Mouse (Mus musculus): Measurements from ENCODE around the gene Fam53b. TPM values are rescaled to one million over a fixed set of nuclear protein-coding genes. Genes with fewer than 3 reads are reported as not detected.
A peak's percentile ranks its signal among the peaks of the same experiment; 100 is the strongest.

Gene Fam53b
- polyA plus RNA-seq, 1 experiment: 10.4 TPM

DNA sequence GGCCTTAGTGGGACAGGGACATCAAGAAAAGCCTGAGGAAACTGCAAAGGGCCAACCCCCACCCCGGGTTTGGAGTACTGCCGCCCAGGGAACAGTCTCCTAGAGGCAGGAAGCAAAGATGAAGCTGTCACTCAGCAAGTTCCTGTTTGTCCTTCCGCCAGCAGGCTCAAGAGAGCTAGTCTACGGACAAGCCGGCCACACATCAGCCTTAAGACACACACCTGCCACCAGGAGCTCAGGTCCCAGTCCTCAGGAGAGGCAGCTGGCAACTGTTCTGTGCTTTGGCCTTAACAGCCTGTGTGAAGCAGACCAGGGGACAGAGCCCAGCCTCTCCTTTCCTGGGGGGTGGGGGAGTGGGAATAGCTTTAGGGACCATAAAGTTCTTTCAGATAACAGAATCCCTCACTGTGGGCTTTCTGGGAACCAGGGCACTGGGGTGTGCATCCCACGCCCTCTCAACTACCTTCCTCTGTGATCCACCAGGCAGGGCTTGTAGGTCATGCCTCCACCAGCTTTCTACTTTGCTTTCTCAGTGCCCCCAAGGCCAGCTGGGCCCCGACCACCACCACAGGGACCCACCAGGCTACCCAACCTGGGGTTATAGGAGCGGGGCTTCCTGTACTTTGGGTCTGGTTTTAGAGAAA lies 100.1 kb downstream of the Fam53b start:
- no peak overlapping the region for H3K27ac ChIP-seq (ENCODE audit: insufficient read depth, low read length)
- no peaks in the 10 kb centered on the region for H3K4me1 ChIP-seq (ENCODE audit: control insufficient read depth, insufficient read depth, low read length)
- no peaks in the 10 kb centered on the region for H3K27me3 ChIP-seq (ENCODE audit: control insufficient read depth, insufficient read depth, low read length, poor library complexity, severe bottlenecking)

DNA sequence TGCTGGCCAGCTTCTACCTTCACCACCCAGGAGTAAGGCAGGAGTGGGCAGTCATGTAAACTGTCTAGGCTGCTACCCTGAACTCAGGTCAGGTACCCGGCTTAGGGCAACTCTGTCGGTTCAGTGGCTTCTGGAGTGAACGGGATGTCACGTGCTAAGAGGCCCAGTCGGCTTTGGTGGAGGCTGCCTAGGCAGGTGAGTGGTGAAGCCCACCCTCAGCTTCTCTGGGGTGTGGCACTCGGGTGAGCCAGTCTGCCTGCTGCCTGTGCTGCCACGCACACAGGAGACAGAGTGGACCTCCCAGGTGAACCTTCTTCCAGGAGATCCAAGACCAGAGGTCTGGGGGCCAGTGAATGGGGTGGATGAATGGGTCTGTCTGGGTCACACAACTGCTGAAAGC lies 100.7 kb downstream of the Fam53b start:
- no peak for TF ChIP-seq CTCF (IDR thresholded peaks at IDR 0.05; ENCODE audit: low read depth, low read length)
- TF ChIP-seq POLR2A (IDR thresholded peaks at IDR 0.05; ENCODE audit: insufficient read depth, low read length): no peak
- TF ChIP-seq EP300 (IDR thresholded peaks at IDR 0.05; ENCODE audit: insufficient read depth, low read depth, low read length): no peak
- no peaks in the 10 kb centered on the region for H3K4me1 ChIP-seq (ENCODE audit: control insufficient read depth, insufficient read depth, low read length)
- no peak overlapping the region for H3K4me3 ChIP-seq (ENCODE audit: low read depth, low read length)
- no peaks in the 10 kb centered on the region for H3K36me3 ChIP-seq (ENCODE audit: control insufficient read depth, insufficient read depth, low read length, poor library complexity, severe bottlenecking)
- no peaks in the 10 kb centered on the region for H3K9me3 ChIP-seq (replicated peaks; ENCODE audit: control insufficient read depth, insufficient read depth, low read length, poor library complexity, severe bottlenecking)
- H3K9ac ChIP-seq (ENCODE audit: low read depth, poor library complexity, severe bottlenecking): no peak overlapping the region
- H3K27me3 ChIP-seq (ENCODE audit: control insufficient read depth, insufficient read depth, low read length, poor library complexity, severe bottlenecking): no peaks in the 10 kb centered on the region
- no peak overlapping the region for H3K27ac ChIP-seq (ENCODE audit: insufficient read depth, low read length)

More for the DNA sequence above, 100.1 kb downstream of the Fam53b start:
- Histone ChIP-seq H3K36me3 (ENCODE audit: control insufficient read depth, insufficient read depth, low read length, poor library complexity, severe bottlenecking) (no peaks in the 10 kb centered on the region), H3K9ac (ENCODE audit: low read depth, poor library complexity, severe bottlenecking) (no peak overlapping the region), H3K4me3 (ENCODE audit: low read depth, low read length) (no peak overlapping the region), H3K9me3 (replicated peaks; ENCODE audit: control insufficient read depth, insufficient read depth, low read length, poor library complexity, severe bottlenecking) (no peaks in the 10 kb centered on the region)
- no peak for TF ChIP-seq EP300 (IDR thresholded peaks at IDR 0.05; ENCODE audit: insufficient read depth, low read depth, low read length)
- no peak for TF ChIP-seq CTCF (IDR thresholded peaks at IDR 0.05; ENCODE audit: low read depth, low read length)
- TF ChIP-seq POLR2A (IDR thresholded peaks at IDR 0.05; ENCODE audit: insufficient read depth, low read length): no peak

DNA sequence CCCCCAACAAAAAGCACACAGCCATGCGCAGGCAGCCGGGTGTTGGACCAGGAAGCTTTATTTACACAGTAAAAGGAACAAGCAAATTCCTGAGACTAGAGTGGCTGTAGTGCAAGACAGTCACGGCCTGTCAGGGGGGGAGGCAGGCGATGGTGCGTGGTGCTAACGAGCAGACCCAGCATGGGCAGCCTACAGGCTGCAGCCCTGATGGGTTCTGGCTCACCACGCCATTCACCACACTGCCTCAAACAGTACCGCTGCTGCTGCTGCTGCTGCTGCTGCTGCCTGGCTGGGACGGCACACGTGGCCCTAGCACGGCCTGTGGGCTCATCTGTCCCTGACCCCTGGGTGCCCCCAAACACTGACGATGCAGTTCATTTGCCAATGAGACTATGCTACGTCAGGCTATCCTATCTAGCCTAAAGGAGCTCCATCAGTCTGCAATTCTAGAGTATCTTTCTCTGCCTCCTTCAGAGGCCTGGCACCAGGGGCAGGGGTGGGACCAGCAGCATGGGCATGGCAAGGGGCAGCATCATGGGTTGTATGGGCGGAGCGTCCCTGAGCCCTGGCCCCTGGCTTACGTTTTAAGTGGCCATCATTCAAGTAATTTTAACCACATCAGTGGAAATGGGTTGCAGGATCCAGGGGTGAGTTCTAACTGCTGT lies 101.5 kb downstream of the Fam53b start:
- TF ChIP-seq POLR2A (IDR thresholded peaks at IDR 0.05; ENCODE audit: insufficient read depth, low read length) (no peak), EP300 (IDR thresholded peaks at IDR 0.05; ENCODE audit: insufficient read depth, low read depth, low read length) (no peak), CTCF (IDR thresholded peaks at IDR 0.05; ENCODE audit: low read depth, low read length) (no peak)
- H3K4me3 ChIP-seq (ENCODE audit: low read depth, low read length): peak overlapping the region; percentile 9; the same call in 1 of the 2 replicates
- no peak overlapping the region for H3K9ac ChIP-seq (ENCODE audit: low read depth, poor library complexity, severe bottlenecking)
- no peak overlapping the region for H3K27ac ChIP-seq (ENCODE audit: insufficient read depth, low read length)
- no peaks in the 10 kb centered on the region for H3K27me3 ChIP-seq (ENCODE audit: control insufficient read depth, insufficient read depth, low read length, poor library complexity, severe bottlenecking)
- no peaks in the 10 kb centered on the region for H3K36me3 ChIP-seq (ENCODE audit: control insufficient read depth, insufficient read depth, low read length, poor library complexity, severe bottlenecking)
- H3K9me3 ChIP-seq (replicated peaks; ENCODE audit: control insufficient read depth, insufficient read depth, low read length, poor library complexity, severe bottlenecking): no peaks in the 10 kb centered on the region
- no peaks in the 10 kb centered on the region for H3K4me1 ChIP-seq (ENCODE audit: control insufficient read depth, insufficient read depth, low read length)

DNA sequence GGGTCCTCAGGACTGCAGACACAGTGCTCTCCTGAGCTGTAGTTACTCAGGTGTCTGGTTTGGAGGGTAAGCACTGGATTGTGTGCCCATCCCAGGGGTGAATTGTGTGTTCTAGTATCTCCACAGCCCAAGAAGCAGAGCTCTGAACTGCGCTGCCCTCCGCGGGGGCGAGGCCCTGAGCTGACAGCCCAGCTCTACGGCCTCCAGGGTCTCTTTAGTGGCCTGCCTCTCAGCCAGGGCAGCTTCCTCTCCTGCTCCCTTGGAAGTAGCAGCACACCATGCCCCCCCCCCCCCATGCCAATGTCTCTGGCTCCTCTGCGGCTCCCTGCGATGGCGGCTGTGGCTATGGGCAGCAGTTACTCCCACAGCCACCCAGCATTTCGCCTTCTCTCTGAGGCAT lies 102.1 kb downstream of the Fam53b start:
- Histone ChIP-seq H3K9ac (ENCODE audit: low read depth, poor library complexity, severe bottlenecking) (no peak overlapping the region), H3K36me3 (ENCODE audit: control insufficient read depth, insufficient read depth, low read length, poor library complexity, severe bottlenecking) (no peaks in the 10 kb centered on the region), H3K4me3 (ENCODE audit: low read depth, low read length) (peak overlapping the region; percentile 9; the same call in 1 of the 2 replicates), H3K9me3 (replicated peaks; ENCODE audit: control insufficient read depth, insufficient read depth, low read length, poor library complexity, severe bottlenecking) (no peaks in the 10 kb centered on the region), H3K4me1 (ENCODE audit: control insufficient read depth, insufficient read depth, low read length) (no peaks in the 10 kb centered on the region), H3K27ac (ENCODE audit: insufficient read depth, low read length) (no peak overlapping the region), H3K27me3 (ENCODE audit: control insufficient read depth, insufficient read depth, low read length, poor library complexity, severe bottlenecking) (no peaks in the 10 kb centered on the region)
- TF ChIP-seq CTCF (IDR thresholded peaks at IDR 0.05; ENCODE audit: low read depth, low read length): no peak
- TF ChIP-seq EP300 (IDR thresholded peaks at IDR 0.05; ENCODE audit: insufficient read depth, low read depth, low read length): no peak
- TF ChIP-seq POLR2A (IDR thresholded peaks at IDR 0.05; ENCODE audit: insufficient read depth, low read length): no peak

DNA sequence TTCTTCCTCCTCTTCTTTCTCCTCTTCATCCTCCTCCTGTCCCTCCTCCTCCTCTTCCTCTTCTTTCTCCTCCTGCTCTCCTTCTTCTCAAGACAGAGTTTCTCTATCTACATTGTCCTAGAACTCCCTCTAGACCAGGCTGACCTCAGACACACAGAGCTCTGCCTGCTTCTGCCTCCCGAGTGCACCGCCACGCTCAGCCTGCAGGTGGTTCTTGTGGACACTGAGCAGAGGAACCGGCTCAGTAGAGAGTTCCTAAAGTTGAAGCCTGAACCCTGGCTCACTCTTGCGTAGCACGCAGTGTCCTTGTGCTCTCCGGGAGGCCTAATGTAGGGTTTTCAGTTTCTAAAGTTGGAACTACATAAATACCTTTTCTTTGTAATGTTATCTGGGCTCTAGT lies 108.6 kb downstream of the Fam53b start:
- Histone ChIP-seq H3K27ac (ENCODE audit: insufficient read depth, low read length) (no peak overlapping the region), H3K9ac (ENCODE audit: low read depth, poor library complexity, severe bottlenecking) (no peak overlapping the region), H3K36me3 (ENCODE audit: control insufficient read depth, insufficient read depth, low read length, poor library complexity, severe bottlenecking) (no peaks in the 10 kb centered on the region), H3K4me3 (ENCODE audit: low read depth, low read length) (no peak overlapping the region), H3K4me1 (ENCODE audit: control insufficient read depth, insufficient read depth, low read length) (no peaks in the 10 kb centered on the region), H3K27me3 (ENCODE audit: control insufficient read depth, insufficient read depth, low read length, poor library complexity, severe bottlenecking) (no peaks in the 10 kb centered on the region), H3K9me3 (replicated peaks; ENCODE audit: control insufficient read depth, insufficient read depth, low read length, poor library complexity, severe bottlenecking) (no peaks in the 10 kb centered on the region)
- TF ChIP-seq POLR2A (IDR thresholded peaks at IDR 0.05; ENCODE audit: insufficient read depth, low read length) (no peak), CTCF (IDR thresholded peaks at IDR 0.05; ENCODE audit: low read depth, low read length) (peak; percentile 1)

DNA sequence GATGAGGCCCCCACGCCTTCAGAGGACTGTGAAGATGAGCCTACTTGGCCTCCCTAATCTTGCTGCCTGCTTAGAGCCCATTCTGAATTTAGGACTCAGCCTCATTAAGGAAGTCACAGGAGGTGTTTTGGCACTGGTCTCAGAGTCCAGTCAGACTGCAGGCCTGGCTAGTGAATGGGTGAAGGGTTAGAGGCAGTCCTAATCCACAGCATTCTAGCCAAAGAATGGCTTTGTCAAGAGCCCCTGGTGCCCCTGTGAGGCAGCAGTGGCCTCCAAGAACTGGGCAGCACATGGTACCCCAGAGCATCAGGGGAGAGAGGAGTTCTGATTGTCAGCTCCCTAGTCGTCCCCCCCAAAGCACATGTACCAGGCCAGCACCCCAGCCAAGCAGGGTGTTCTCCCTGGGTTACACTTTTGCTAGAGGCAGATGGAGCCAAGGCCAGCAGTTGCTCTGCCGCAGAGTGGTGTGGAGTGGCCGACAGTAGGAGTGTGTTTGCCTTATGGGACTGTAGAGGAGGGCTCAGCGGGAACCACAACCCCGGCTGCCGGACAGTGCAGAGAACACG lies 109.3 kb downstream of the Fam53b start:
- H3K4me3 ChIP-seq (ENCODE audit: low read depth, low read length): no peak overlapping the region
- no peak overlapping the region for H3K9ac ChIP-seq (ENCODE audit: low read depth, poor library complexity, severe bottlenecking)
- no peaks in the 10 kb centered on the region for H3K36me3 ChIP-seq (ENCODE audit: control insufficient read depth, insufficient read depth, low read length, poor library complexity, severe bottlenecking)
- no peaks in the 10 kb centered on the region for H3K9me3 ChIP-seq (replicated peaks; ENCODE audit: control insufficient read depth, insufficient read depth, low read length, poor library complexity, severe bottlenecking)
- no peak for TF ChIP-seq CTCF (IDR thresholded peaks at IDR 0.05; ENCODE audit: low read depth, low read length)
- no peak overlapping the region for H3K27ac ChIP-seq (ENCODE audit: insufficient read depth, low read length)
- H3K27me3 ChIP-seq (ENCODE audit: control insufficient read depth, insufficient read depth, low read length, poor library complexity, severe bottlenecking): no peaks in the 10 kb centered on the region
- no peaks in the 10 kb centered on the region for H3K4me1 ChIP-seq (ENCODE audit: control insufficient read depth, insufficient read depth, low read length)

Data from ES-Bruce4 (cell line).